Mouse (Mus musculus): Measurements from ENCODE around the gene Ovch2. TPM values are rescaled to one million over a fixed set of nuclear protein-coding genes. Genes with fewer than 3 reads are reported as not detected.

The Ovch2 gene
- polyA plus RNA-seq, 1 experiment from 2014 or later: not detected

DNA sequence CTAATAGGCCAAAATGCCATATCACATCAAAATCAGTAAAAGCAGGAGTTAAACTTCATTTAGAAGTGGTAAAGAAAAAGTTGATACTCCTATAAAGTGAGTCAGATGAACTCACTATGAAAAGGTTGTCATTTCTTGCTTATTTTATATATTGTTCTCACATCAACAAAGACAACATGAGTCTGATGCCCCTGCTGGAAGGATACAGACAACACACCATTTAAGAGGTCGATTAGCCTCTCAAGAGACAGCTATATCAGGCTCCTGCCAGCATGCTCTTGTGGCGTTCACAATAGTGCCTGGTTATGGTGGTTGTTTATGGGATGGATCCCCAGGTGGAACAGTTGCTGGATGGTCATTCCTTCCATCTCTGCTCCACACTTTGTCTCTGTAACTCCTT is 67.8 kb downstream of the Ovch2 start:
- no peaks in the 10 kb centered on the region for H3K27me3 ChIP-seq (ENCODE audit: control insufficient read depth, insufficient read depth, low read length)
- no peaks in the 10 kb centered on the region for H3K4me1 ChIP-seq (replicated peaks; ENCODE audit: control insufficient read depth, insufficient read depth, low read length)
- H3K27ac ChIP-seq (ENCODE audit: low read depth, low read length): no peak overlapping the region
- DNase-seq (ENCODE audit: low spot score): no peak
- no peaks in the 10 kb centered on the region for H3K36me3 ChIP-seq (ENCODE audit: control insufficient read depth, insufficient read depth, low read length)
- H3K9ac ChIP-seq (ENCODE audit: low read length): no peak overlapping the region
- H3K9me3 ChIP-seq (ENCODE audit: control insufficient read depth, low read length): no peaks in the 10 kb centered on the region
- 75% methylated on average over 2 of the region's 2 CpGs for WGBS
- no peak overlapping the region for H3K4me3 ChIP-seq (ENCODE audit: low read depth, low read length)
- H3K4me2 ChIP-seq (ENCODE audit: low read depth, low read length, severe bottlenecking): no peak overlapping the region
- no peak for ATAC-seq (replicated peaks; ENCODE audit: low FRiP score)

Other genes starting within 250 kb of the Ovch2 start
- gene Olfml1, start 233.8 kb downstream of the Ovch2 start, polyA plus RNA-seq (2014; fragmentation: Nextera tagmentation; extraction: Ambion mirVana): 5.6 and 6.9 TPM in 2 replicates
- 3.2 and 4.2 TPM in 2 replicates for gene Ppfibp2, start 206.0 kb downstream of the Ovch2 start, polyA plus RNA-seq (2014; fragmentation: Nextera tagmentation; extraction: Ambion mirVana)
- gene 5330417H12Rik, start 176.0 kb downstream of the Ovch2 start, polyA plus RNA-seq (2014; fragmentation: Nextera tagmentation; extraction: Ambion mirVana): not detected in 2 replicates
- gene Cyb5r2, start 43.2 kb downstream of the Ovch2 start, polyA plus RNA-seq (2014; fragmentation: Nextera tagmentation; extraction: Ambion mirVana): 0.11 TPM in 1 of 2 replicates, not detected in the other
- gene Olfr467, start 11.1 kb upstream of the Ovch2 start, polyA plus RNA-seq (2014; fragmentation: Nextera tagmentation; extraction: Ambion mirVana): not detected in 2 replicates
- gene Olfr469, start 24.3 kb upstream of the Ovch2 start, polyA plus RNA-seq (2014; fragmentation: Nextera tagmentation; extraction: Ambion mirVana): not detected in 2 replicates
- not detected in 2 replicates for gene Olfr470, start 46.3 kb upstream of the Ovch2 start, polyA plus RNA-seq (2014; fragmentation: Nextera tagmentation; extraction: Ambion mirVana)
- gene Olfr472, start 96.7 kb upstream of the Ovch2 start, polyA plus RNA-seq (2014; fragmentation: Nextera tagmentation; extraction: Ambion mirVana): not detected in 2 replicates
- not detected in 2 replicates for gene Olfr473, start 129.2 kb upstream of the Ovch2 start, polyA plus RNA-seq (2014; fragmentation: Nextera tagmentation; extraction: Ambion mirVana)
- gene Olfr474, start 153.4 kb upstream of the Ovch2 start, polyA plus RNA-seq (2014; fragmentation: Nextera tagmentation; extraction: Ambion mirVana): not detected in 2 replicates
- not detected in 2 replicates for gene Olfr476, start 163.6 kb upstream of the Ovch2 start, polyA plus RNA-seq (2014; fragmentation: Nextera tagmentation; extraction: Ambion mirVana)
- not detected in 2 replicates for gene Olfr477, start 185.5 kb upstream of the Ovch2 start, polyA plus RNA-seq (2014; fragmentation: Nextera tagmentation; extraction: Ambion mirVana)
- gene Olfr478, start 232.8 kb upstream of the Ovch2 start, polyA plus RNA-seq (2014; fragmentation: Nextera tagmentation; extraction: Ambion mirVana): not detected in 2 replicates
- not detected in 2 replicates for gene Olfr479, start 249.5 kb upstream of the Ovch2 start, polyA plus RNA-seq (2014; fragmentation: Nextera tagmentation; extraction: Ambion mirVana)

Measured in forebrain, embryonic 11.5 days (tissue).